Mouse (Mus musculus): ENCODE measurements at regions not wholly inside any gene's neighbourhood (a gene's known extent, or its start where the extent isn't known, plus 50 kb on each side); places are given as distances from the start of the nearest gene placed in this dataset.

- no peak for TF ChIP-seq CTCF (IDR thresholded peaks at IDR 0.05)
- TF ChIP-seq POLR2A (IDR thresholded peaks at IDR 0.05; ENCODE audit: insufficient read depth, low read depth, low read length), result no peak
Measured at GRCm38 (mm10) chr8:104008756-104009155, 92.7 kb upstream of the Cdh5 start.

All from heart, adult 2 months (tissue).